Mouse (Mus musculus) gastrocnemius, postnatal 10 days (tissue): Measurements from ENCODE around the gene Gpr137. TPM values are rescaled to one million over a fixed set of nuclear protein-coding genes. Genes with fewer than 3 reads are reported as not detected.
"Not testable (repeated sequence)": the region's sequence is repeated elsewhere in the genome, so short reads cannot be mapped to it uniquely, and the experiment has no call there.

Experiments
- DNase-seq: peaks from one replicate; pipeline ENCODE4 v3.0.0; 2021; ENCODE audit warnings: mixed read lengths
- long read RNA-seq, 2 experiments: library from polyadenylated mRNA; stranded (forward); transcript quantifications; one replicate each; pipeline ENCODE4 v2.0.0; 2021
- total RNA-seq, 2 experiments: library from RNA; stranded (reverse); gene quantifications; 2 replicates each; pipeline ENCODE4 v1.2.3; 2021

The Gpr137 gene
- 1 to 10 TPM; 8.9 to 10.0 TPM for total RNA-seq
- long read RNA-seq, experiment 1, transcript Gpr137-205 (7 exons, 1,858 nt) = major isoform, 7 of 10 reads
- long read RNA-seq, experiment 1, partial matches to known transcripts = 0 of 10 reads
- long read RNA-seq, experiment 1, other reads (novel, unspliced or antisense) = 1 of 10 reads
- long read RNA-seq, experiment 2, partial matches to known transcripts = 1 of 8 reads
- long read RNA-seq, experiment 2, other reads (novel, unspliced or antisense) = 3 of 8 reads

- DNase-seq = peak; percentile 92
These were observed at the start of gene Gpr137 for GRCm38 (mm10) chr19:6942249-6942691. Gpr137 (minus strand) TSS chr19:6942480.

GRCm38 (mm10) chr19:6991166-6991565 lies 48.9 kb upstream of the Gpr137 start:
- not testable (repeated sequence) for DNase-seq

- no peak for DNase-seq
These were observed 48.4 kb upstream of the Gpr137 start for GRCm38 (mm10) chr19:6990712-6991111.

- DNase-seq = no peak
These were observed 47.0 kb upstream of the Gpr137 start for GRCm38 (mm10) chr19:6989251-6989650.

GRCm38 (mm10) chr19:6987904-6988285 lies 45.6 kb upstream of the Gpr137 start:
- DNase-seq = no peak

GRCm38 (mm10) chr19:6987061-6987903 lies 45.0 kb upstream of the Gpr137 start, which contains the start of gene Vegfb:
Vegfb (minus strand) TSS chr19:6987651.
- peak; percentile 72 for DNase-seq

GRCm38 (mm10) chr19:6985951-6986708 lies 43.9 kb upstream of the Gpr137 start:
- no peak for DNase-seq

GRCm38 (mm10) chr19:6985300-6985699 lies 43.0 kb upstream of the Gpr137 start:
- no peak for DNase-seq

- DNase-seq = no peak
These were observed 41.3 kb upstream of the Gpr137 start for GRCm38 (mm10) chr19:6983621-6984020.

GRCm38 (mm10) chr19:6981465-6981864 lies 39.2 kb upstream of the Gpr137 start:
- no peak for DNase-seq

GRCm38 (mm10) chr19:6980381-6981093 lies 38.3 kb upstream of the Gpr137 start, which contains the start of gene Fkbp2:
Fkbp2 (minus strand) TSS chr19:6980501.
- peak; percentile 99 for DNase-seq

- peak; percentile 100 for DNase-seq
These were observed 37.5 kb upstream of the Gpr137 start for GRCm38 (mm10) chr19:6979486-6980380.

- DNase-seq = peak; percentile 42
These were observed 36.8 kb upstream of the Gpr137 start for GRCm38 (mm10) chr19:6979001-6979479.

- DNase-seq = no peak
These were observed 36.3 kb upstream of the Gpr137 start for GRCm38 (mm10) chr19:6978639-6978974.

GRCm38 (mm10) chr19:6977759-6978638 lies 35.7 kb upstream of the Gpr137 start:
- DNase-seq = no peak

GRCm38 (mm10) chr19:6975537-6976521 lies 33.5 kb upstream of the Gpr137 start, which contains the start of gene Plcb3:
Plcb3 (minus strand) TSS chr19:6976470.
- peak; percentile 73 for DNase-seq

GRCm38 (mm10) chr19:6974211-6975205 lies 32.2 kb upstream of the Gpr137 start, which contains the start of gene Ppp1r14b:
Ppp1r14b (plus strand) TSS chr19:6974968.
- peak; percentile 85 for DNase-seq
